Mouse (Mus musculus): ENCODE data around the gene Frat2. TPM values are rescaled to one million over a fixed set of nuclear protein-coding genes. Genes with fewer than 3 reads are reported as not detected.

Gene Frat2
- polyA plus RNA-seq, 1 experiment = 0.79 TPM

DNA sequence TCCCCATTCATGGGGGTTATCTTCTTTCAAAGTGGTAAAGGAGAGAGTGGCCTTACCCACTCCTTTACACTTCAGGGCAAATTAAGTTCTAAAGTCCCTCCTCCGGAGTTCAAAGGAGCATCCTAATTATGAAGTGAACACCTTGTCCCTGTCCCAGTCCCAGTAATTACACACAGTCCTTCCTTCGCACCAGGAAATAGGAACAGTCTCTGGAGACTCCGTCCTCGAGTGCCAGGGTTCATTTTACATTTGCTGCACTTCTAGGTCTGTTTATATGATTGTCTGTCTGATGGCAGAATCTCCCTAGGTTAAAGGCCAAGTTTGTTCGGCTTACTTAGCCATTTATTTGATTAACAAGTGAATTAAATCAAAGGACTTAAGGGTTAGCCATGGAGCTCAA, 31.5 kb downstream of the Frat2 start:
- Histone ChIP-seq H3K36me3 (ENCODE audit: control insufficient read depth, insufficient read depth) (no peaks in the 10 kb centered on the region), H3K79me2 (ENCODE audit: control insufficient read depth, insufficient read depth) (no peaks in the 10 kb centered on the region), H3K4me2 (ENCODE audit: low read depth) (no peak overlapping the region), H3K4me3 (no peak overlapping the region), H3ac (ENCODE audit: control insufficient read depth, insufficient read length) (no peak overlapping the region), H3K27me3 (ENCODE audit: control insufficient read depth, insufficient read depth, insufficient read length) (peaks cover 34% of the 10 kb centered on the region)
- TF ChIP-seq MAX (IDR thresholded peaks at IDR 0.05; ENCODE audit: low read depth) (no peak), REST (IDR thresholded peaks at IDR 0.05; ENCODE audit: insufficient read depth, insufficient read length) (no peak), MYOD1 (IDR thresholded peaks at IDR 0.05; ENCODE audit: control insufficient read depth in 1 of 3, insufficient read length in 2 of 3, low read depth in 2 of 3) (no peak), USF1 (IDR thresholded peaks at IDR 0.05; ENCODE audit: low read depth) (no peak), POLR2AphosphoS2 (IDR thresholded peaks at IDR 0.05; ENCODE audit: insufficient read length, low read depth) (no peak), E2F4 (IDR thresholded peaks at IDR 0.05; ENCODE audit: insufficient read depth) (no peak), CEBPB (IDR thresholded peaks at IDR 0.05; ENCODE audit: insufficient read depth, poor library complexity, severe bottlenecking) (no peak), MYOG (IDR thresholded peaks at IDR 0.05; ENCODE audit: control insufficient read depth in 1 of 3, insufficient read depth in 1 of 3, insufficient read length in 2 of 3, low read depth in 2 of 3) (no peak), SRF (IDR thresholded peaks at IDR 0.05; ENCODE audit: control insufficient read depth, insufficient read length, low read depth) (no peak), TCF3 (IDR thresholded peaks at IDR 0.05; ENCODE audit: insufficient read length, low read depth) (no peak), TCF12 (IDR thresholded peaks at IDR 0.05; ENCODE audit: insufficient read depth, poor library complexity, severe bottlenecking) (no peak), POLR2A (IDR thresholded peaks at IDR 0.05; ENCODE audit: insufficient read length, low read depth) (no peak)

DNA sequence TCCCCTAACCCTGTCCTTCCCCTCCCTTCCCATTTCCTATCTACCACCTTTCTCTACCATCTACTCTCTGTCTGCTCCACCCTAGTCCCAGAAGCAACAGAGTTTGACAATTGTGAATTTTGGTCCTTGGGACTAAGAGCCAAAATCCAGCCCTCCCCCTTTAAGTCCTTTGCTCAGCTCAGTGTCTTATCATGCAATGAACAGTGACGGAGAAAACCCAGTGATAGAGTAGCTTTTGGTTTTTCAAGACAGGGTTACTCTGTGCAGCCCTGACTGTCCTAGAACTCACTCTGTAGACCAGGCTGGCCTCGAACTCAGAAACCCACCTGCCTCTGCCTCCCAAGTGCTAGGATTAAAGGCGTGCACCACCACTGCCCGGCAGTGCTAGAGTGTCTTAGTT, 34.6 kb downstream of the Frat2 start:
- no peaks in the 10 kb centered on the region for H3K36me3 ChIP-seq (ENCODE audit: control insufficient read depth, insufficient read depth)
- no peak overlapping the region for H3K4me2 ChIP-seq (ENCODE audit: low read depth)
- TF ChIP-seq MAX (IDR thresholded peaks at IDR 0.05; ENCODE audit: low read depth) (no peak), MYOG (IDR thresholded peaks at IDR 0.05; ENCODE audit: control insufficient read depth in 1 of 3, insufficient read depth in 1 of 3, insufficient read length in 2 of 3, low read depth in 2 of 3) (no peak), TCF3 (IDR thresholded peaks at IDR 0.05; ENCODE audit: insufficient read length, low read depth) (no peak), CEBPB (IDR thresholded peaks at IDR 0.05; ENCODE audit: insufficient read depth, poor library complexity, severe bottlenecking) (no peak), USF1 (IDR thresholded peaks at IDR 0.05; ENCODE audit: low read depth) (no peak), REST (IDR thresholded peaks at IDR 0.05; ENCODE audit: insufficient read depth, insufficient read length) (no peak), SRF (IDR thresholded peaks at IDR 0.05; ENCODE audit: control insufficient read depth, insufficient read length, low read depth) (no peak), E2F4 (IDR thresholded peaks at IDR 0.05; ENCODE audit: insufficient read depth) (no peak), TCF12 (IDR thresholded peaks at IDR 0.05; ENCODE audit: insufficient read depth, poor library complexity, severe bottlenecking) (no peak), MYOD1 (IDR thresholded peaks at IDR 0.05; ENCODE audit: control insufficient read depth in 1 of 3, insufficient read length in 2 of 3, low read depth in 2 of 3) (no peak), POLR2AphosphoS2 (IDR thresholded peaks at IDR 0.05; ENCODE audit: insufficient read length, low read depth) (no peak), POLR2A (IDR thresholded peaks at IDR 0.05; ENCODE audit: insufficient read length, low read depth) (no peak)
- H3ac ChIP-seq (ENCODE audit: control insufficient read depth, insufficient read length) = no peak overlapping the region
- no peaks in the 10 kb centered on the region for H3K79me2 ChIP-seq (ENCODE audit: control insufficient read depth, insufficient read depth)
- H3K4me3 ChIP-seq = no peak overlapping the region
- H3K27me3 ChIP-seq (ENCODE audit: control insufficient read depth, insufficient read depth, insufficient read length) = peaks cover 40% of the 10 kb centered on the region

DNA sequence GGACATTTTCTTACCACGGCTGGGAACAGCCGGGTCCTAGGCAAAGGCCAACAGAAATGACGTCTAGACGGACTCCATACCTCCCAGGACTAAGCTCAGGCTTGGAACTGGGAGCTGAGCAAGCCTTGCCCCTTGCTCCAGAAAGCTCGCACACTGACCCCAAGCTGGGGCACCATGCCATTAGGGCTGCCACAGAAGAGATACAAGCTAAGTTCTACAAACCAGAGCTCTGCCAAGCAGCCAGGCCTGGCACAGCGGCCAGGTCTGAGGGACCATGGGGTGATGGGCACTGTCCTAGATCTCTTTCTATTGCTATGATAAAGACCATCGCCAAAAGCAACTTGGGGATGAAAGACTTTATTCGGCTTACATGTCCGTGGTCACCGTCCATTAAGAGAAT, 35.4 kb downstream of the Frat2 start:
- Histone ChIP-seq H3ac (ENCODE audit: control insufficient read depth, insufficient read length) (no peak overlapping the region), H3K79me2 (ENCODE audit: control insufficient read depth, insufficient read depth) (no peaks in the 10 kb centered on the region), H3K4me2 (ENCODE audit: low read depth) (no peak overlapping the region), H3K36me3 (ENCODE audit: control insufficient read depth, insufficient read depth) (no peaks in the 10 kb centered on the region), H3K4me3 (no peak overlapping the region), H3K27me3 (ENCODE audit: control insufficient read depth, insufficient read depth, insufficient read length) (peaks cover 49% of the 10 kb centered on the region)
- TF ChIP-seq SRF (IDR thresholded peaks at IDR 0.05; ENCODE audit: control insufficient read depth, insufficient read length, low read depth) = no peak
- no peak for TF ChIP-seq MAX (IDR thresholded peaks at IDR 0.05; ENCODE audit: low read depth)

DNA sequence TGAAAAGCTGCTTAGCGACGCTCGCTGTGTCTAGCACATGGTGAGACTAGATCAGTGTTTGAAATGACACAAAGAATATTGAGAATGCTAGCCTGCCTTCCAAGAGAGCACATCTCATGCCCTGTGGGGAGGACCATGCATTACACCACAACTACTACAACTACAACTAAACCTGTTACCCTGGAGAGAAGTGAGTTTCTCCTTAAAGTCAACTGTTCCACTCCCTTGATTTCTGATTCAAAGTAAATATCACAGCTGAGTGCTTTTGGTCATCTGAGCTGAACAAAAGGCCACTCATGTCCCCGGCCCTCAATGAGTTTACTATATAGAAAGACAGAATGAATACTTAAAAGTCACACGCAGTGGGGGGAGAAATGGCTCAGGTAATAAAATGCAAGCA, 37.9 kb downstream of the Frat2 start:
- Histone ChIP-seq H3K27me3 (ENCODE audit: control insufficient read depth, insufficient read depth, insufficient read length) (peaks cover 51% of the 10 kb centered on the region), H3K36me3 (ENCODE audit: control insufficient read depth, insufficient read depth) (no peaks in the 10 kb centered on the region), H3K4me2 (ENCODE audit: low read depth) (no peak overlapping the region), H3K4me3 (no peak overlapping the region), H3K79me2 (ENCODE audit: control insufficient read depth, insufficient read depth) (no peaks in the 10 kb centered on the region), H3ac (ENCODE audit: control insufficient read depth, insufficient read length) (no peak overlapping the region)
- TF ChIP-seq TCF3 (IDR thresholded peaks at IDR 0.05; ENCODE audit: insufficient read length, low read depth) (no peak), E2F4 (IDR thresholded peaks at IDR 0.05; ENCODE audit: insufficient read depth) (no peak), SRF (IDR thresholded peaks at IDR 0.05; ENCODE audit: control insufficient read depth, insufficient read length, low read depth) (no peak), MYOD1 (IDR thresholded peaks at IDR 0.05; ENCODE audit: control insufficient read depth in 1 of 3, insufficient read length in 2 of 3, low read depth in 2 of 3) (no peak), CEBPB (IDR thresholded peaks at IDR 0.05; ENCODE audit: insufficient read depth, poor library complexity, severe bottlenecking) (no peak), MAX (IDR thresholded peaks at IDR 0.05; ENCODE audit: low read depth) (no peak), POLR2AphosphoS2 (IDR thresholded peaks at IDR 0.05; ENCODE audit: insufficient read length, low read depth) (no peak), POLR2A (IDR thresholded peaks at IDR 0.05; ENCODE audit: insufficient read length, low read depth) (no peak), MYOG (IDR thresholded peaks at IDR 0.05; ENCODE audit: control insufficient read depth in 1 of 3, insufficient read depth in 1 of 3, insufficient read length in 2 of 3, low read depth in 2 of 3) (no peak), TCF12 (IDR thresholded peaks at IDR 0.05; ENCODE audit: insufficient read depth, poor library complexity, severe bottlenecking) (no peak), REST (IDR thresholded peaks at IDR 0.05; ENCODE audit: insufficient read depth, insufficient read length) (no peak), USF1 (IDR thresholded peaks at IDR 0.05; ENCODE audit: low read depth) (no peak)

DNA sequence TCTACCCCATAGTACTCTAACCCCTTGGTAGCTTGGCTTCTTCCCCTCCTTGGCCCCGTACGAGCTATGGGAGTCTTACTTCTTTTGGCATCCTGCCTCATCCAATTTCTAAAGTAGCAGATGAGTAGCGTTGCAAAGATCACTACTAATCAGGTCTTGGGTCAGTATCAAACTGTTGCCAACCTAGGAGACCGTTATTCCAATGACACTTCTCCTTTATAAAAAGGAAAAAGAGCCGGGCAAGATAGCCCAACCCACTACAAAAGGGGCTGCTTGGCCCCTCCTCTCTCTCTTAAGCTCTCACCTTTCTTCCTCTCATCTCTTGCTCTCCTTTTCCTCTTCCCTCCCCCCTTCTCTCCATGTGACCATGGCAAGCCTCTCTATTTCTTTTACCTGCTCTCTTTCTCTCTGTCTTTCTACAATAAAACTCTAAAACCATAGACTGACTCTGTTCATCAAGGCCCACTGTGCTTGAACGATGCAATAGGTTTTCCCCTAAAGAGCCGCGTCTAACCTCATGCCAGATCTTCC, 39.8 kb downstream of the Frat2 start:
- Histone ChIP-seq H3K27me3 (ENCODE audit: control insufficient read depth, insufficient read depth, insufficient read length) (peaks cover 42% of the 10 kb centered on the region), H3K79me2 (ENCODE audit: control insufficient read depth, insufficient read depth) (no peaks in the 10 kb centered on the region), H3K4me3 (no peak overlapping the region), H3K4me2 (ENCODE audit: low read depth) (no peak overlapping the region), H3K36me3 (ENCODE audit: control insufficient read depth, insufficient read depth) (no peaks in the 10 kb centered on the region), H3ac (ENCODE audit: control insufficient read depth, insufficient read length) (no peak overlapping the region)
- TF ChIP-seq MYOD1 (IDR thresholded peaks at IDR 0.05; ENCODE audit: control insufficient read depth in 1 of 3, insufficient read length in 2 of 3, low read depth in 2 of 3) = no peak
- TF ChIP-seq TCF3 (IDR thresholded peaks at IDR 0.05; ENCODE audit: insufficient read length, low read depth) = no peak
- TF ChIP-seq SRF (IDR thresholded peaks at IDR 0.05; ENCODE audit: control insufficient read depth, insufficient read length, low read depth) = no peak
- TF ChIP-seq USF1 (IDR thresholded peaks at IDR 0.05; ENCODE audit: low read depth) = no peak
- TF ChIP-seq REST (IDR thresholded peaks at IDR 0.05; ENCODE audit: insufficient read depth, insufficient read length) = no peak
- no peak for TF ChIP-seq E2F4 (IDR thresholded peaks at IDR 0.05; ENCODE audit: insufficient read depth)
- TF ChIP-seq POLR2A (IDR thresholded peaks at IDR 0.05; ENCODE audit: insufficient read length, low read depth) = no peak
- no peak for TF ChIP-seq POLR2AphosphoS2 (IDR thresholded peaks at IDR 0.05; ENCODE audit: insufficient read length, low read depth)
- TF ChIP-seq CEBPB (IDR thresholded peaks at IDR 0.05; ENCODE audit: insufficient read depth, poor library complexity, severe bottlenecking) = no peak
- TF ChIP-seq MAX (IDR thresholded peaks at IDR 0.05; ENCODE audit: low read depth) = no peak
- no peak for TF ChIP-seq MYOG (IDR thresholded peaks at IDR 0.05; ENCODE audit: control insufficient read depth in 1 of 3, insufficient read depth in 1 of 3, insufficient read length in 2 of 3, low read depth in 2 of 3)
- TF ChIP-seq TCF12 (IDR thresholded peaks at IDR 0.05; ENCODE audit: insufficient read depth, poor library complexity, severe bottlenecking) = no peak

Data from myocyte (in vitro differentiated cells).